Mouse (Mus musculus) yolk sac, embryonic 10.5 days (tissue): ENCODE data around the gene Aebp2.
A peak's percentile ranks its signal among the peaks of the same experiment; 100 is the strongest.

Experiments
- DNase-seq: peaks from one replicate; pipeline ENCODE4 v3.0.0-alpha.2; 2017; ENCODE audit warnings: low spot score

Aebp2 gene

DNA sequence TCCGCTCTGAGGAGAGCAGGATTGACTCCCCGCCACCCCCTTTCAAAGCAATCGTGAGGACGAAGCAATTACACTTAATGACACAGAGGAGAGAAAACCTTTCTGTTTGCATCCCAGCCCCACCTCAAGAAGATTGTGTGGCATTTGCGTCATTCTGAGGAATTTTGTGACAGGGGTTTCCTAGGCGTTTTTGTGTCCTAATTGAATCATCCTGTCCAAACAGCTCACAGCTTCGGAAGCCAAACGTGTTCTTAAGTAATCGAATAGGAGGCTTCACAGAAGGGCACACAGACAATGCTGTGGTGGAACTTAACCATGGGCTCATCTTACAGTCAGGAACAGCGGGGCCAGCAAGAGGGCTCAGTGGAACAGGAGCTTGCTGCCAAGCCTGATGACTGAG, 15.9 kb upstream of the Aebp2 start:
- DNase-seq, result no peak

DNA sequence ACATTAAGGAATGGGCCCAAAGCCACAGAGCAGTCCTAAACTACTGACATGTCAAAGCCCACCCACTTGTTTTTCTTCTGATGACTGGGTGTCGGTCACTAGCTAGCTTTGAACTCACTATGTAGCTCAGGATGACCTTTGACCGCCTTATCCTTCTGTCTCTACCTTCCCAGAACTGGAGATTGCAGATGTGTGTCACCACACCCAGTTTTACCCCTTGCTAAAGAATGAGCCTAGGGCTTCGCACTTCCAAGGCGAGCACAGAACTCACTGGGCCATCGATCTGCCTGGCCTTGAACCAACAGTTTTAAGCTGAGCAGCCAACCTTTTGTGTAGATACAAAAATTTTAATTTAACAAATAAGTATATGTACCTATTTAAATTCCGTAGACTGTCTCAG, 13.8 kb upstream of the Aebp2 start:
- no peak for DNase-seq

DNA sequence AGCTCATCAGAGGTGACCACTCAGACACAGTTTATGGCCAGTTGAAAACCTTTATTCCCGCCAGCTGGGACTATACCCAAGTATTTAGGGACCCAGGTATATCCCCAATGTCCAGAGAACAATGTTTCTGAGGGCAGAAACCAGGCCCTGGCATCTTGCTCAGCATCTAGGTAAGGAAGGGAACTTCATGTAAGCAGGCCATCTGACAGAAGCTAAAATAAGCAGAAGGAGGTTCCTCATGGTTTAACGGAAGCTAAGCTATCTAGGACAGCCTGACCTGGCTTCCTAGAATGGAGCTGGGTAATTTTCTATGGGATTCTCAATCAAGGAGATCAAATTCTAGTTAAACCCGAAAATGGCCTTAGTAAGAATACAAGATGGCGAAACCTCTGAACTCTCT, 12.9 kb upstream of the Aebp2 start:
- no peak for DNase-seq

DNA sequence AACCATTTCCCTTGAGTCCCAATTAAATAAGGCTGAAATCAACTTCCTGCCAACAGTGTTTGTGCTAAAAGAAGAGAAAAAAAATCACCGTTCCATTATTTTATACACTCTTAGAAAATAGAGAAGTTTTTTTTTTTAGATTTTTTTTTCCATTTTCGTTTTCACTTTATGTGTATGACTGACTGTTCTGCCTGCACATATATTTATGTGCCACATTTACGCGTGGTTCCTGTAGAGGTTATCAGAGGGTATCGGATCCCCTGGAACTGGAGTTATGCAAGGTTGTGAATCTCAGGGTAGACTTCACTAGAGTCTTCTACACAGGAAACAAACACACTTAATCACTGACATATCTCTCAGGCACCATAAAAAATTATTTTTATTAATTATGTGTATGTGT, 12.3 kb upstream of the Aebp2 start:
- no peak for DNase-seq

DNA sequence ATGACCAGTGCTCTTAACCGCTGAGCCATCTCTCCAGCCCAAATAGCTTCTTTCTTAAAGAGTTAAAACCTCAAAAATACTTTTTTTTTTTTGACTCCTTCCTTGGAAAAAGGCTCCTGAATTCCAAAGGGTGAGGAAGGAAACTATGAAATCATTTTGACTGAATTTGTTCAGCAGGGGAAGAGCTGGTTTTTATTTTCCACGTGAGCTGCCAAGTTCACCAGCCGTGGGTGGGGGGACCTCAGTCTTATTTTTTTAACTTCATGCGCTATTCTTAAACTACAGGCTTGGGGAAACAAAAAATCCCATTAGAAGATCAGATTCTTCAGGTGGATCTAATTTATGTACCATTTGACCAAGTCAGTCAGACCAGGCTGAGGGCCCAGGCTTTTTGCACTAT, 11.2 kb upstream of the Aebp2 start:
- no peak for DNase-seq

DNA sequence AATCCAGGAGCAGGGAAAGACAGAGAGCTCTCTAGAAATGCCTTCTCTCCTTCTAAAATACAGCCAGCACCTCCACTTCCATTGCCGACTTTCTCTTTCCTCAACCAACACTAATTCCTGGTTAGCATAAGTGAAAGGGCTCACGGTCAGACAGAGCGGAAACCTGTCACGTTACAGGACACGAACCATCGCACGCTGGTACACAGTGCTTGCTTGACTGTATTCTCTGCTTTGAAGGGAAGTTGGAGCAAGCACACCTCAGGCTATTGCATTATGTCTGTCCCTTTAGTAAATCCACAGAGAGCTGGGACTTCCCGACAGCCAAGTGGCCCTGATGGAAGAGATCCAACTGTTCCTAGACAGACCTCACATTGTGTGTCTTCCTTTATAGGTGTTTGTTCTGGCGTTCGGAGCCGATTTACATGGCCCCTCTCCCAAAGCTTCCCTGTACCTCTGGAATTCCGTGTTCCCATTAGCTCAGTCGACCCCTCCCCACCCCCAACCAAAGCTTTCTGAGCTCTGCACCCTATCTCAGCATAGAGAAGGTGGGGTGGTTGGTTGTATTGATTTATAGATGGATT, 10.5 kb upstream of the Aebp2 start:
- no peak for DNase-seq

DNA sequence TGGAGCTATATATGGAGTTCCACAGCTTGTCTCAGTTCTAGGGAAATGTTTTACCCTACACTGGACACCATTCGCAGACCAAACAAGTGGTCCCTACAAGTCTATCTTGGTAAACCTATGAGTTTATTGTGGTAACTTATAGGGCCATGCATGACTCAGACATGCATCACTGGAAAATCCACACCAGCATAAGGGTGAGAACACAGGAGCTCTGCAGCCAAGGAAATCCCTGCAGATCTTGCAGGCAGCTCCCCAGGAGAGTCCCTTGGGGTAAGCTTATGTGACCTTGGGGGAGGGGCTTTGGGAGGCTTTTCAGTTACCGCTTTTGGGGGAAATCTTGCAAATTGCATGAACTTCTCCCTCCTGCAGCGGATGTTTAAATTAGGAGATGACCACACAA, 8.6 kb upstream of the Aebp2 start:
- DNase-seq, result no peak

DNA sequence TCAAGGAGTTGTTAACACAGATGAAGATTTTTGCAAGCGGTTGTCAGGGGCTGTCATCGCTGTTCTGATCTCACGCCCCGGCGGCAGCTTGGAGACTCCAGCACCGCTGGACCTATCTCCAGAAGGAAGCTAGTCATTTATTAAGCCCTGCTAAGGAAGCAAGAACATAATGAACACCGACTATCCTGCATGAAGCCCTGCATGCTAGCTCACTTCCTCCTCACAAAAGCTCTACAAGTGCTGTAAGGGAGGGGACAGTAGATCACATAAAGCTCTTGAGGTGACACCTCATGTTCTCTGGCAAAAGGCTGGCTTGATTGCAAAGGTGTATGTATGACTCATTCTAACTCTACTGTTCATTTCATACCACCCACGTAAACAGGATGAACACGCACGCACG, 7.8 kb upstream of the Aebp2 start:
- no peak for DNase-seq

GRCm38 (mm10) chr6:140620531-140621349, 1.7 kb upstream of the Aebp2 start:
- no peak for DNase-seq

DNA sequence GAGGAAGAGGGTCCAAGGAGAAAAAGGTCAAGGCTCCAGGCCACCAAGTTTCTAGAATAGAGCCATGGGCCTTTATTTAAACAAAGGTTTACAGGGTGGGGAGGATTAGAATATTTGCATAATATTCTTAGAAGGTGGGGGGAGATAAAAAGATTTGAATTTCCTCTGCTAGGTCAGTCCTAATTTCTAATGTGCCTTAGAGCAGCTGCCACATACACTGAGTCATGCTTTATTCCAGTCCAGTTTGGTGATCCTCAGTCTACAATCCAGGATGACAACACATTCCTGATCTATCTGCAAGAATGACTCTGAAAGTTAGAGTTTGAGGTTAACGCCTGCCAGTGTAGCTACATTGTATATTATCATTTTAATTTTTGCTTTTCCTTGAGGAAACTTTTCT, 841 bp upstream of the Aebp2 start:
- DNase-seq, result no peak

DNA sequence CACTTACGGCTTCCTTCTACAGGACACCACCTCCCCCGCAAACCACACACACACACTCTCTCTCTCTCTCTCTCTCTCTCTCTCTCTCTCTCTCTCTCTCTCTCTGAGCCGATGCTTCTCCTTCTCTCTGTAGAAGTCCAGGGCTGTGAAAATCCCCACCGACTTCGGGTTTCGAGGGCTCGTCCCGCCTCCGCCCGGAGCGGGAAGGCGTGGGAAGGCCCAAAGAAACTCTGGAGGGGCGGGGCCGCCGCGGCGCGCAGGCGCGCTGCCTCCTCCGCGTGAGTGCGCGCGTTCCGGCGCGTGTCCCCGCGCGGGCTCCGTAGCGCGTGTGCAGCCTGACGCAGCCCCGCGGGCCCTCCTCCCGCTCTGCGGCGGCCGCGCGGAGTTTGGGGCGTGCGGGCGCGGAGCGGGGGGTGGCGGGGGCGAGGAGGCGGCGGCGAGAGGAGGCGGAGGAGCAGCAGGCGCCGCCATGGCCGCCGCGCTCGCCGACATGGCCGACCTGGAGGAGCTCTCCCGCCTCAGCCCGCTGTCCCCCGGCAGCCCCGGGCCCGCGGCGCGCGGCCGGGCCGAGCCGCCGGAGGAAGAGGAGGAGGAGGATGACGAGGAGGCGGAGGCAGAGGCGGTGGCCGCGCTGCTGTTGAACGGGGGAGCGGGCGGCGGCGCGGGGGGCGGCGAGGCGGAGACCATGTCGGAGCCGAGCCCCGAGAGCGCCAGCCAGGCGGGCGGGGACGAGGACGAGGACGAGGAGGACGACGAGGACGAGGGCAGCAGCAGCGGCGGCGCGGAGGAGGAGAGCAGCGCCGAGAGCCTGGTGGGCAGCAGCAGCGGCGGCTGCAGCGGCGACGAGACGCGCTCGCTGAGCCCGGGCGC, 998 bp downstream of the Aebp2 start:
- DNase-seq, result peak; percentile 90

DNA sequence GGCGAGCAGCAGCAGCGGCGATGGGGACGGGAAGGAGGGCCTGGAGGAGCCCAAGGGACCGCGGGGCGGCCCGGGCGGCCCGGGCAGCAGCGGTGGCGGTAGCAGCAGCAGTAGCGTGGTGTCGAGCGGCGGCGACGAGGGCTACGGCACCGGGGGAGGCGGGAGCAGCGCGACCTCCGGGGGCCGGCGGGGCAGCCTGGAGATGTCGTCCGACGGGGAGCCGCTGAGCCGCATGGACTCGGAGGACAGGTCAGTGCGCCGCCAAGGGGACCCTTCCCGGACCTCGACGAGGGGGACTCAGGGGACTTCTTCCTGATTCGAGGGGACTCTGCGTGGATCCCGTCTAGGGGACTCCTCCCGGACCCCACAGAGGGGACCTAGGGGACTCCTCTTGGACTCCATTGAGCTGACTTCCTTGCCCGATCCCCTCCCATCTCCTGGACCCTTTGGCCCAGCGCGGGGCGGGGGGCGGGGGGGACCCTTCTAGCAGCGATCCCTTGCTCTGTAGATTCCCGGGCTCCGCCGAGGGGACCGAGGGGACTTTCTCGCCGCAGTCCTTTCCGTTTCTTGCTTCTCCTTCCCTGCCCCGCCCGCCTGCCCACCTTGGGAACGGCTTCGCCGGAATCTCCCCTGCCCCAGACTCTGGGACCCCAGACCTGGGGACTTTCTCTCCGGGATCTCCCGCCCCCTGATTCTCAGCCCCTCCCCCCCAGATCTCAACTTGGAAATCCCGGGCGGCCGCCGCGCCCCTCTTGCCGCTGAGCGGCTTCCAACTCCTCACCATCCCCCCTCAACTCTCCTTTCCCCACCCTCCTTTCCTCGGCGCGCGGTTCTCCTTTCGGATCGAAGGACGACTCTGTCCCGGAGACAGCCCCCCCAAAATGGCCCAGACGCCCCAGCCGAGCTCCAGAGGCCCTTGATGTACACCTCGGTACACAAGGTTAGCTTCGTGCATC, 1.9 kb downstream of the Aebp2 start:
- peak; percentile 60 for DNase-seq

DNA sequence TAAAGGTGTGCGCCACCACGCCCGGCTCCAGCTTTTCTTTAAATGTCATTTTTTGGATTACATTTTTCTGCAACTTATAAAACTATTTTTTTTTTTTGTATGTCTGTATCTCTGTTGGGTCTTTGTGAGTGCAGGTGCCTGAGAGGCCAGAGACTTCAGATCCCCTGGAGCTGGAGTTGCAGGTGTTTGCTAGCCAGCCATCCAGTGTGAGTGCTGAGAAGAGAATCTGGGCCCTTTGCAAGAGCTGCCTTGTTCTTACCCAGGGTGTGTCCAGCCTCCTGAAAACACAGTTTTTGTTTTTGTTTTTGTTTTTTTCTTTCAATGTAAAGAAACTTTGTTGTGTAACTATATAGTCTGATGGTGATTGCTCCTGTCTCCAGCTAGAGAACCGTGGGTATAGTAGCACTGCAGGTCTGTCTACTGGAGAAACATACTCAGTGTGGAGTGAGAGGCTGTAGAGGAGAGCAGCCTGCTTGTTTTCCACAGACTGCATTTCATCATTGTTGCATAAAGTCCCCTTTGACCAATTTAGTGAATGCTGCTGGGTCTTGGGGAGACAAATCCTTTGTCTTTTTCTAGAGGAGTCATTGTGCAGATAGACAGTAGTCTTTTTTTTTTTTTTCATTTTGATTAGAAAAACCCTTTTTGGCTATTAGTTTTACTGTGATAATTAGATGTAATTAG, 6.9 kb downstream of the Aebp2 start:
- DNase-seq, result no peak

DNA sequence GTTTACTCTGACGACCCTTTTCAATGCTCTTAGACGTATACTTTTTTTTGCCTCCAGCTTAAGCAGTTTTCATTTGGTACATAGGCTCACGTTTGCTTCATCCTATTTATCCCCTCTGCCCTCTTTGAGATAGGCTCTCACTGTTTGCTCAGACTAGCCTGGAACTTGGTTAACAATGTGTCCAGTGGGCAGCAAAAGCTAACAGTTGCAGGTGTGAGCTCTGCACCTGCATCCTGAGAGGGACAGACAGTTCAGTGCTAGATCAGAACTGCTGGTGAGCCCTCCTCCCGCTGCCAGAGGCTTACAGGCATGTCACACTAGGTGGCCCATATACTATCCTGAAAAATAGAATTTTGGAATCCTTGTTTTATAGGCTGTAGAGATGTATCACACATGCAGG, 7.8 kb downstream of the Aebp2 start:
- no peak for DNase-seq

GRCm38 (mm10) chr6:140633616-140634015, 11.2 kb downstream of the Aebp2 start:
- no peak for DNase-seq

- no peak for DNase-seq
Observed at GRCm38 (mm10) chr6:140636290-140636689, 13.8 kb downstream of the Aebp2 start.

DNA sequence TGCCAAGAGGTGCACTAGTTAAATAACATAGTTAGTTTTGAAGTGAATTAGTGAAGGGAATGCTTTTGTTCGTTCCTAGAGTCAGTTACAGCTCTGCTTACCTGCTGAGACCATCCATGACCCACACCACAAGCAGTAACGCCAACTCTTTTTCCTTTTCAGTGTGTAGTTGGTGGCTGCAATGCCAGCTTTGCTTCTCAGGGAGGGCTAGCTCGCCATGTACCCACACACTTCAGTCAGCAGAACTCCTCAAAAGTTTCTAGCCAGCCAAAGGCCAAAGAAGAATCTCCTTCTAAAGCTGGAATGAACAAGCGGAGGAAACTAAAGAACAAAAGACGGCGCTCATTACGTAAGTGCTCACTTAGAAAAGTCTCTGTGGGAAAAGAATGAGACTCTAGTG, 19.5 kb downstream of the Aebp2 start:
- no peak for DNase-seq

DNA sequence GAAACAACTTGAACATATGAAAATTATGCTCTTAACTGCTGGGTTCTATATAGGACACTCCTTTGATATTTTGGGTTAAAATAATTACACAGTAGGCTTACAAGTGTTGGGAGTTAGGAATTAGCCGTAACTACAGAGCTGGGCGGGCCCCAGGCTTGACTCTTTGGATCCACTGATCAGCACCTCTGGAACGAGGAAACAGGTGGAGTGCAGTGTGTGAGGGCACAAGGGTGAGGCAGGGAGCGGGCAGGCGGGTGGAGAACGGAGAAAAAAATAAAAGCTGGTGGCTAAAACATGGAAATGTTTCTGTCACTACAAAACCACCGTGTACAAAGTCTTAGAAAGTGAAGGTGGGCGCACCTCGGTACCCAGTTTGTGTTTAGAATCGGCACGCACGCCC, 20.2 kb downstream of the Aebp2 start:
- no peak for DNase-seq

GRCm38 (mm10) chr6:140645931-140646330, 23.5 kb downstream of the Aebp2 start:
- DNase-seq, result no peak

- no peak for DNase-seq
Observed at GRCm38 (mm10) chr6:140646892-140647291, 24.4 kb downstream of the Aebp2 start.

DNA sequence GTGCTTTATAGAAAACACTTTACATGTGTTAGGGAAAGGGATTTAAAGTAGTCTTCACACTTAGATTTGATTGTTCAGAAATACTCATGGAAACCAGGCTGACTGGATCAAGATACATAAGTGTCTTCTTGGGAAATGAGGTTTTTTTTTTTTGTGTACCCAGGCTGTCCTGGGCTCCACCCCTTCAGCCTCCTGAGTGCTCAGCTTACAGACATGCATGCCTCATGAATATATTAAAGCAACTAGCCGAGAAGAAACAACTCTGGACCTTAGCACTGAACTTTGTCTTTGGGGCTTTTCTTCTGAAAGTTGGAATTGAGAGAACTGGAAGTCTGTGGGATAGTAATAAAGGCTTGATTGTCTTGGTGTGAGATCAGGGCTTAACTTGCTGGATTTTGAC, 27.3 kb downstream of the Aebp2 start:
- no peak for DNase-seq
